Mouse (Mus musculus): Measurements from ENCODE around the gene Stard10. TPM values are rescaled to one million over a fixed set of nuclear protein-coding genes. Genes with fewer than 3 reads are reported as not detected.
A peak's percentile ranks its signal among the peaks of the same experiment; 100 is the strongest.

Gene Stard10
- polyA plus RNA-seq, 2 experiments from 2014 or later: 2.5 to 2.9 TPM

DNA sequence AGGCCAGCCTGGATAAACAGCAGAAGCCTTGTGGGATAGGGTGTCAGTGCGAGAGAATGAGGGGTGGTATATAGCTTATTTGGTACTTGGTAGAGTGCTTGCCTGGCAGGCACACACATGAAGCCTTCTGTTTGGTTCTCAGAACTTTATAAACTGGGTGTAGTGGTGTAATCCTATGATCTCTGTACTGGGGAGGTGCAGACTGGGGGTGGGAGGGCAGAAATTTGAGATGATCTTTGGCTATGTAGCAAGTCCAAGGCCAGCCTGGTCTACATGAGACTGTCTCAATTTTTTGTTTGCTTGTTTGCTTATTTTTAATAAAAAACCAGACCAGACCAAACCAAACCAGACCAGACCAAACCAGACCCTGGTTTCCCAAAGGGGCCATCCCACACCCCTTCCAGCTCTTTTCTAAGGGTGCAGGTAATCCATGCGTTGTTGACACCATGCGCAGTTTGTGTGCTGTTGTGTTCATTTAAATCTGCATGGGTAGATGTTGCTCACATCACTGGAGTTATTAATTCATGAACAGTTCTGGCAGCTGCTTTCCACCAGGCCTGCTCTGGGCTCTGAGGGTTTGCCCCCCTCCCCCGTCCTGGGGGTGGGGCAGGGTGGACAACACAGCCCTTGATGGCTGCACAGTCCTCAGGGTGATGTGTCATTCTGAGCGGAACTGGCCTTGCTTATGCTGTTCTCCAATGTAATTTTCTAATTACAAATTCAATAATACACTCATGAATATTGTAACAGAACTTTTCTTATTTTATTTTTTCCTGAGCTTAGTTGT lies 15.4 kb downstream of the Stard10 start:
- ATAC-seq: no peak

DNA sequence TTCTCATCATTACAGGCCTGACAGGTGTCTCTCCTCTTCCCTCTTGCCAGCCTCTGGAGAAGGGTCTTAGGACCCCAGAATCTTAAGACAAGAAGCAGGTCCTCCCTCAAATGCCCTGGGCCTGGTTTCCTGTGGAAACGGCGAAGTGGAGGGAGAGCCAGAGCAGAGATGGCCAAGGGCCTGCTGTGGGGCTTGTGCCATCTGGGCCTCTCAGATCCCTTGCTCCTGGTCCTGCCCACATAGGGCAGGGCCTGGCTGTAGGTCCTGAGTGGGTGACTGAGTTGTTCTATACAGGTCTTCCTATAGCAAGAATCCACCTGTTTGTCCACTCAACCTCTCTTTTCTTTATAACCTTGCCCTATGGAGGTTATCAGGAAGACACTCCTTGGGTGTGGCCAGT lies 18.3 kb downstream of the Stard10 start:
- ATAC-seq: no peak

DNA sequence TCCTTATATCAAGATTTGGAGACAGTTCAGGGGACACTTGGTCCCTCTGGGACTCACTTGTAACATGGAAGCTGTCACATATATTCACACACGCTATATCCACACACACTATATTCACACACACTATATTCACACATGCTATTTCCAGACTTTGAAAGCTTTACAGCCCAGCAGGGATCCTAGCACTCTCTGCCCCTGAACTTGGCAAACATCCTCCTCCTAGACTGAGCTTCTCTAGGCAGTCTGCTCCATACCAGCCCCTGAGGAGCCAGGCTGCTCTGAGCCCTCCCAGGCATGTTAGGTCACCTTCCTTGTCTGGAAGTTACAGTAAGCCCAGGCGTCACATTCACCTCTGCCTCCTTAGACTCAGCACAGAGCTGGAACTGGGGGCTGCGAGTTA lies 19.8 kb downstream of the Stard10 start:
- ATAC-seq: no peak

DNA sequence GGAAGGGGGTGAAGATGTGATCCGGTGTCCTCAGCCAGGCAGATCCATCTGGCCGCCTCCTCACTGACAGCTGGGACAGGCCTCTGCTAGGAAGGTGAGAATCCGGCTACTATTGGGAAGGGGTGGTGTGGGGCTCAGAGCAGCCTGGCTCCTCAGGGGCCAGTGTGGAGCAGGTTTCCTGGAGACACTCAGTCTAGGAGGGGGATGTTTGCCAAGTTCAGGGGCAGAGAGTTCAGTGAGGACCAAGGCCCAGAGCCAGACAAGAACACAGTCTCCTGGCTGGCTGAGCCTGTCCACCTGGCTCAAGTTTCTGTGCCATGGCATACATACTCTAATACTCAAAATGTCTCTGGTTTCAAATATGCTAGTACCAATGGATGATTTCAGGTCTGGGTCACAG lies 20.5 kb downstream of the Stard10 start:
- ATAC-seq: no peak

DNA sequence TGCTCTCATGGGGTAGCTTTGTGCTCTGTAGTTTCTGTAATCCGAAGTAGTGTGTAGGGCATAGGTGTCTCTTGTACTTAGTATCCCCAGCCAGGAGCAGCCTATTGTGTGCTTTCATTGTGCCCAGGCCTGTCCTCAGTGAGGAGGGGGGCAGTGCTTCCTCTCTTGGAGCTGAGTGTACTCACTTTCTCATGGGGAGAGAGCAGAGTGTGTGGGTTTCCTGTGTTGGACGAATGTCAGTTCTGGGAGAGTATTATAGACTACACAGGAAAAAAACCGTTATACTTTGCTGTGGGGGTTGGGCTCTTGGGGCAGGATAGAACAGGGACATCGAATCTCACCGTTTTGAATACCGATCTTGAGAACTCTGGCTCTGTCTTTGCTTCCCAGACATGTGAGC lies 24.5 kb downstream of the Stard10 start:
- peak; percentile 61 for ATAC-seq

DNA sequence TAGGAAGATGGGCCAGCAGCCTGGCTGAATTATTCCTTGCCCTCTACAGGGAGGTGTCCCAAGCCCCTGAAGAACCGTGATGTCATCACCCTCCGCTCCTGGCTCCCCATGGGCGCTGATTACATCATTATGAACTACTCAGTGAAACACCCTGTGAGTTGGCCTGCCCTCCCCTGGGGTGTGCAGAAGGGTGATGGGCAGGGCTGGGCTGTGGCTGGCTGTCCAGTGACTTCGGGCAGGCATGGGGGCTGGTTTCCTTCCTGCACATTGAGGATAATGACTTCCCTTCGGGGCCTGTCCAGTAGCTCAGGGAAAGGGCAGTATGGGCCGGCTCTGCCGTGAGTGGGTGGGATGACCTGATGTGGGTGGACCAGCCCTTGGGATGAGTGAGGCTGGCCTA lies 26.2 kb downstream of the Stard10 start:
- no peak for ATAC-seq

DNA sequence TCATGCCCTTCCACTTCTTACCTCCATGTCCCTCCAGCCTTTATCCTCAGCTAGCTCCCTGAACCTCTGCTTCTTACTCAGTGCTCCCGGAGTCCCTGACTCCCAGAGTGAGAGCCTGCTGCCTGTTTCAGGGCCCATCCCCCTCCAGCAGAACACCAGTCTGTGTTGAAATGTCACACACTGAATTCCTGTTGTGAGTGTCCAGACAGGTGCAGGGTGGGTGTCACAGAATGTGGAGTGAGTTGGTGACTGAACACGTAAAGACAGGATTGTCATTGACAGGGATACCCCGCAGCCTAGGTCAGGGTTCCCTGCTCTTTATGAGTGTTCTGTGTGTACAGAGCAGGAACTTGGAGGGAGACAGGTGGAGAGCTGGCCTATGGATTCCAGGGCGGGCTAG lies 28.0 kb downstream of the Stard10 start:
- no peak for ATAC-seq

DNA sequence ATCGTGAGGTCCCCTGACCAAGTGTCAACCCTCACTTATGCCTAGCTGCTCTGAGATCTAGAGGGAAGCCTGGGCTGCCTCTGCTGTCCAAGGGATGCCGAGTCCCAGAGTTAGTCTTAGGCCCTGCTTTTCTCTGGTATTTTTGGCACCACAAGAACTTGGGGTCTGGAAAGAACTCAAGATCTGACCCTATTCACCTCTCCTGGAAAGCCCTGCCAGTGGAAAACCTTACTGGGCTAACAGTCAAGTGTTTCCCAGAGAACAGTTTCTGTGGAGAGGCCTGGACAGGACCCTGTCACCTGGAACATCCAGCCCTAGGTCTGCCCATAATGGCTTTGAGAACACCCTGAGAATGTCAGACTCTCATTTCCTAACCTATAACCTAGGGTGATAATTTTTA lies 30.1 kb downstream of the Stard10 start:
- no peak for ATAC-seq

DNA sequence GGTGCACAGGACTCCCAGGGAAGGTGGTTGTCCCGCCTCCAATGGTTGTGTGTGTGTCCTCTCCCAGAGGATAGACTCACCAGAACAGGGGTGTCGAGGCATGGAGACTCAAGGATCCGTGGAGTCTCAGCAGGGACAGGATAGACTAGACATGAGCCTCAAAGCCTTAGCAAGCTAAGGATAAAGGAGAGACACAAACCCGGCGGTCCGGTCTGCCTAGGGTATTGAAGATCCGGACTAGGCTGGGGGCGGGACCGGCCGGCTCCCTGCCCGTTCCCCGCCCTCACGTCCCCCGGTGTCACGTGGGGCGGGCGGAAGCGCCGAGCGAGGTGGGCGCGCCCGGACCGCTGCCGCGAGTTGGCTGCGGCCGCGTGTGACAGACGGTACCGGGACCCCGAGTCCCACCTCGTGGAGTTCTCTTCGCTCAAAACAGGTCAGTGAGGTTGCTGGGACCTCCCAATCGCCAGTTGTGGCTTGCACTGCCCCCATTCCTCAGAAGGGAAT lies 30.9 kb downstream of the Stard10 start, which contains the start of gene Arap1:
Gene Arap1 (plus strand): TSS at position 301 of the 504 bp plus-strand sequence.
- ATAC-seq: peak; percentile 89

DNA sequence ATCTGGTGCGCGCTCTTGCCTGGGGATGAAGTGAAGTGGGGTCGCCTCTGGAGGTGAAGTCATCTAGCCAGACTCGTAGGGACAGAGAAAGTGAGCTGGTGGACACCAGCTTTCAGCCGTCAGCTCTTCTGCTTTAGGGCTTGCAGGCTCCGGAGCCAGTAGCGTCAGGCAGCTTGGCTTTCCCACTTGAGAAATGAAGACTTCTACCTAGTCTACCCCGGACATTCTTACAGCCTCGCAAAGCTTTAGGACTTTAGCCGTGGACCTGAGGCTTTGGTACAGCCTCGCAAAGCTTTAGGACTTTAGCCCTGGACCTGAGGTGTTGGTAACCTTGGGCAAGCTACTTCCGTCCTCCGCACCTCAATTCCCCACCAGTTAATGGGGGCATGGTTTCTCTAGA lies 31.4 kb downstream of the Stard10 start:
- ATAC-seq: no peak

DNA sequence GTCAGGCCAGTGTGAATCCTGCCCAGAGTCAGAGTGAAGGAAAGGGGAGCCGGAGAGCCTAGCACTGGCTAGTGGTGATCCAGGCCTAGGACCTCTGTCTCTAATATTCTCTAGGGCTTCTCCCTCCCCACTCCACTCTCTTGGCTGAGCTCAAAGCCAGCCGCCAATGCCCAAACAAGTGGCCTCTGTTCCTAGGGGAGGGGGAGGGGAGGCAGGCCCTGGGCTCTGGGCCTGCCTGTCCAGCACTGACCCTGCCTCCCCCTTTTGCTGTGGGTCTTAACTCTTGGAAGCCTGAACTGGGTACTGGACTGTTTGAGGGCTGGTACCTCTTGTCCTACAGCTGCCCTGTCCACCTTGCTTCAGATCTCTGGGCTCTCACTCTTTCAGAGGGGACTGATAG lies 33.0 kb downstream of the Stard10 start:
- no peak for ATAC-seq

DNA sequence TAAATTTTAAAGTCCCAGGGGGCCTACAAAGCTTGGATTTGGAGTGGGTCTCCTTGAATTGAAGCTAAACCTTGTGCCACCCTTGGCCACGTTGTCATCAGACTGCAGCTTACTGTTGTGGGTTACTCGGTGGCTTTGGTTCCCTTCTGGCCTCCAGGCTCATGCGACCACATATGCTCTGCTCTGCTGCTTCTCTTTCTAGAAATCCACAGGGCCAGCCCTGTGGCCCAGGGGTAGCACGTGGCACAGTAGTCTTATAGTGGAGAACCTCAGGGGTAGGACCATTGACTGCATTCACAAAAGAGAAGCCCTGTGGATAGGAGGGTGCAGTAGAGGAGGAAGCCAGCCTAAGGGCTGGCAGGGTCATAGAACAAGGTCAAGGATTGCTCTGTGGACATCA lies 35.5 kb downstream of the Stard10 start:
- no peak for ATAC-seq

DNA sequence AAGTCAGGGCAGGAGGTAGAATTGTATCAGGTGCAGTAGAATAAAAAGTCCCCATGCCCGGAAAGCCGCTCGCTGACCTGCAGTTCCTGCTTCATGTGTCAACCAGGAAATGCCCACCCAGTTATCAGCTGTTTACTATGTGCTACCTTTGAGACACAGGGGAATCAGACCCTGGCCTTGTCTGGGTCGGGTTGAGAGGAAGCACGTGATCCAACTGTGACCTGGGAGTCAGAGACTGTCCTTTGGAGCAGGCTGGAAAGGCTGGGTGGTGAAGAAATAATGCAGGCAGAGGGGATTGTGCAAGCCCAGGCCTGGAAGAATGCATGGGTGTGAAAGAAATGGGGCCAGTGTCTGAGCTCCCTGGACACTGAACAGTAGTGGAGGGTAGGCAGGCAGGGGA lies 37.5 kb downstream of the Stard10 start:
- ATAC-seq: no peak

DNA sequence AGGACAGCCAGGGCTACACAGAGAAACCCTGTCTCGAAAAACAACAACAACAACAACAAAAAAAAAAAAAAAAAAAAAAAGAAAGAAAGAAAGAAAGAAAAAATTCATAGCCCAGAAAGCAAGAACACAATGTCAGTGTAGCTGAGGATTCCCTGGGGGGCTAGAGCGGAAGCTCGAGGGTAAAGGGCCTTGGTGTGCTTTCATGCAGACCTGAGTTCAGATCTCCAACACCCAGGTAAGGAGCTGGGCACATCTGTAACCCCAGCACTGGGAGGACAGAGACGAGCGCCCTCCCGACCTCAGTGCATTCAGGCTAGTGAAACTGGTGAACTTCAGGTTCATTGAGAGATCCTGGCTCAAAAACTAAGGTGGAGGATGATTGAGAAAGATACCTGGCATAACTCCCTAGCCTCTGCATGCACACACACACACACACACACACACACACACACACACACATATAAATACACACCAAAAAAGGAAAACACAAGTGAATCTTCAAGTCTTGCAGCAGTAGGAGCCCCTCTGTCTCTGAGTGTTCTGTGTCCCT lies 38.7 kb downstream of the Stard10 start:
- no peak for ATAC-seq

DNA sequence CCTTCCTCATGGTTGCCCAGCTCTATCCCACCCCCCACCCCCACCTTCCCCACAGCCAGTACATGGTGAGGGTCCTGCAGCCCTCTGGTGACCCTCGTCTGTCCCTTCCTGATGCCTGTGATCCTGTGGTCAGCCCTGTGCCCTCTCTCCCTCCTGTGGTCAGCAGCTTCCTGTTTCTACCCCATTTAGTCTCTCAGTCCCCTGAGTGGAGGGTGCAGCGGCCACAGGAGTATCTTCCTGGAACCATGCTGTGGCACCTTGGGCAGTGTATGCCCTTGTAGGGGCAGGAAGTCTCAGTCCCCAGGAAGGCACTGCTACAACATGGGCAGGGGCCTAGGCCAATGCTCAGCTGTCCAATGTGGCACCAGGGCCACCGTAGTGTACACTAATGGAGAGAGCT lies 40.0 kb downstream of the Stard10 start:
- no peak for ATAC-seq

DNA sequence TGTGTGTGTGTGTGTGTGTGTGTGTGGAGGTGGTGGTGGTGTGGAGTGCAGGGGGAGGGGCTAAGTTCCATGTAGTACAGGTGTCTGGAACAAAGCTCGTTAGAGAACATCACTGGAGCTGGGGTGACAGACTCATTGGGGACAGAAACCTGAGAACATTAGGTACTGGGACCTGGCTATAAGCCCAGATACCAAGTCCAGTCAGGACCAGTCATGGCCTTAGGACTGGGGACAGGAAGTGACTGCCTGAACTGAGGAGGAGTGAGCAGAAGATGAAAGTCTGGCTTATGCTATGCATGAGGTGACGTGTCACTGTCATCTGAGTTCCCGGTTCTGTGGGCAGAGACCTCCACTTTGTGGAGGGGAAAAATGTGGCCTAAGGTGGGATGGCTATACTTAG lies 43.5 kb downstream of the Stard10 start:
- no peak for ATAC-seq

DNA sequence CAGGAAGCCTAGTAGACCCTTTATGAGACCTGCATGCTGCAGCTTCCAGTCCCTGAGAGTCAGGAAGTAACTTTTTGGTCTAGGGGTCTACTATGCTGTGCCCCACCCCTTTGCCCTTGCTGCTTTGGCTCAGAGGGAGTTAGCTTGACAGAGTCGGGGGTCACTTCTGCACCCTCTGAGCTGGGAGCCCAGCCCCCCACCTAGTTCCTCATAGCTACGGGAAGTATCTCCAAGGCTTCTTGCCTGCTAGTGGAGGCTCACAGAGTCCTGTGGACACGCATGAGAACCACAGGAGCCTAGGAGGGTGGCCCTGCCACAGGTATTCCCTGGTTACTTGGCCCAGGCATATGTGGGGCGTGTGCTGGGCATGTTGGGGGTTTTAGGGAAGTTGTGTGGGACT lies 44.1 kb downstream of the Stard10 start:
- ATAC-seq: no peak

DNA sequence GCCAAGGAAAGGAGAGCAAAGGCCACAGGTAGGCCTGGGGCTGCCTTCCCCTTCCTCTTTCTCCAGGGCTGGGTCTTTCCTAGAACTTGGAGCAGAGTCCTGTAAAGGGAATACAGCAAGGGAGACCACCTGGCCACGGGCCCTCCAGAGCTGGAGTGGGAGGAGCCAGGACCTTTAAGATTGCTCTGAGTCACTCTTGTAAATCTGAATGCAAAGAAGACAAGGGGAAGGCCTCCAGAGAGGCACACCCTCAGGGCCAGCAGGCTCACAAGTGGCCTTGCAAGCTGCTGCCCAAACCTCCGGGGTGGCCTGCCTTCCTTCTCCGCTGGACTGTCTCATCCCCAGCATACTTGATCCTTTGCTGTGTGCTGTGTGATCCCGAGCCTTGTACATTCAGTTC lies 44.9 kb downstream of the Stard10 start:
- ATAC-seq: no peak

DNA sequence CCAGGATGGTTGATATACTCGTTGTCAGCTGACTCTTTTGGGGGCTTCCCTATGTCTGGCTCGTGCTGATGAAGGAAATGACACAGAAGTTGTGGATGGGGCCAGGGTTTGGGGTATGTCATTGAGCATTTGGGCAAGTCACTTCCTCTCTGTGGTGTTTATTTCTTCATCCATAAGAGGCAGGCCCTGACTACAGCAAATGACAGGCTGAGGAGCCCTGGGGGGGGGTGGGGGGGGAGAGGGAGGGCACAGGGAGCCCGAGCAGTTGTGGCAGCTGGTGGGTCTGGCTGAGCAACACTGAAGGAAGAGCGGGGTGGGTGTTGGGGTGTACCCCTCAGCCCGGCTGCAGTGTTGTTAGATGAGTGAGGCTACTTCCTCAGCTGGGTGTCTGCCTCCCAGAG lies 45.9 kb downstream of the Stard10 start:
- ATAC-seq: no peak

DNA sequence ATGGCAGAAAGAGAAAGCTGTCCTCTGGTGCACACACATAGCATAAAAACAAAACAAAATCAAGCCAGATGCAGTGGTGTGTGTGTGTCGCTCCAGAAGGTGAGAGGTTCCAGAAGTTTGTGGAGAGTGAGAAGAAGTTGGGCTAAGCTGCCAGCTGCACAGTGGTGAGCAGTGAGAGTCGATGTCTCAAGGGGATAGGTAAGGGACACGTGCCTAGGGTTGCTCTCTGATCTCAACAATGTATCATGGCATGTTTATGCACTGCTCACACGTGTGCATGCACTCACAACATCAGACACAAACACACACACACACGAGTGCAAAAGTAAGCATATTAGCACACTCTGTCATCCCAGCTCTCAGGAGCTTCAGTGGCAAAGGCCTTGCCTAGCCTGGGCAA lies 47.0 kb downstream of the Stard10 start:
- no peak for ATAC-seq

DNA sequence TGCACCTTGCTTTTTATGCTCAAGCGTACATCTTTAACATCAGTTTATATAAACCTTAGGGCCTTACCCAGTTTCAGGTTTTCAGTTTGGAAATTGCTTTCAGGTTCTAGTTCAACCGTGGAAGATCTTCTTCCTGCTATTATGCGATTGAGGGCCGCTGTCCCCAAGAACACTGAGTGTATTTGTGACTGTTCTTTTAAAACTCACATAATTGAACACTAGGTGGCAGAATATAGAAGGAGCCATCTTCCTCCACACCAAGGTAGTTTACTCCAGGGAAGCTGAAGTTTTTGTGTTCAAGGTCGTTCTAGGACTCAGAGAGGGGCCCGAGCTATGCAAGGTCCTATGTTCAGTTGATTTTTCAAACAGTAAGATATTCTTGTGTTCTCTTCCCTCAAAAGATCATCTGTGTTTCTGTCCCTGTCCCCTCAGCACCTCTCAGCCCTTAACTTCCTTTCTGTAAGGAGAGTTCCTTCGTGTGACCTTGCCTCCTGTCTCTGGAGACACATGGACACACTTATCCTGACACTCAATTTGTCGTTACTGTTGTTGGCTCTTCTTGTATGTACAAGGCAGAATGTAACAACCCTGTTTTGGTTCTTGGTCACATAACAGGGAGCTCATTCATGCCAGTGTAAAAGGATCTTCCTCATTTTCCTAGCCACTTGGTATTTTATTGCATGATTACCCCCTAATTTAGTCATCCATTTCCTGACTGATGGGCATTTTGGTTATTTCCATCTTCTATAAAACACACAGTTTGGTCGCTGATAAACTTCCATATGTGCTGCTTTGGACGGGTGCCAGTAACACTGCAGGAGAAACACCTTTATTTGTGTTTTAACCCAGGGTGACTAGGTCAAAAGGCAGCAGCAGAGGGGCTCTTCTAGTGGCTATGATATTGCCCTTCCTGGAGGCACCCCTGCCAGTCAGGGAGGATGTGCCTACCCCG lies 51.3 kb downstream of the Stard10 start:
- no peak for ATAC-seq

DNA sequence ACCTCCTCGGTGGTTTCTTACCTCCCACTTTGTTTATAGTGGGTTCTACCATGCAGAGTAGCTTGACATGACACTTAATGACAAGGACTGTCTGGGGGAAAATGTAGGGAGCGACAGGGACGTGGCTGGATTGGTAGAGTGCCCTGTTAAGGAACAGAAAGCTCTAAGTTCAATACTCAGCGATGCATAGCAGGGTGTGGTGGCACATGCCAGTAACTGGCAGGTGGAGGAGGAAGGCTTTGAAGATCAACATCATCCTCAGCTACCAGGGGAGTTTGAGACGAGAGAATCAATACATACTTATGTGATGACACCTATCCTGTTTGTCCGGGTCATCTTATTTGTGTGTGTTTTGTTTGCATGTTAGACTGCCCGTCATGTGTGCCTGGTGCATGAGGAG lies 52.8 kb downstream of the Stard10 start:
- ATAC-seq: no peak

DNA sequence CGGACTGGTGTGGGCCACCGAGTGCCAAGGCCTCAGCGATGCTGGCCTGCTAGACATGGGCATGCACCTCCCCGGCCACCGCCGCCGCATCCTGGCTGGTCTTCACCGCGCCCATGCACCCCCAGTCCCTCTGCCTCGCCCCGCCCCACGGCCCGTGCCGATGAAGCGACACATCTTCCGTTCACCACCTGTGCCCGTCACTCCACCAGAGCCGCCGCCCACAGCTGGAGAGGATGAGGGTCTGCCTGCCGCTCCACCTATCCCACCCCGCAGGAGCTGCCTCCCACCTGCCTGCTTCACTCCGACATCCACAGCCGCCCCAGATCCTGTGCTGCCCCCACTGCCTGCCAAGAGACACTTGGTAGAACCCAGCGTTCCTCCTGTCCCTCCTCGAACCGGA lies 56.2 kb downstream of the Stard10 start:
- no peak for ATAC-seq

All from activated CD4-positive, CD25-positive, alpha-beta regulatory T cell, adult 4 months (primary cell).